Mouse (Mus musculus) activated CD4-positive, CD25-positive, alpha-beta regulatory T cell, adult 4 months (primary cell): ENCODE results near the gene Serpina1f. TPM values are rescaled to one million over a fixed set of nuclear protein-coding genes. Genes with fewer than 3 reads are reported as not detected.
"Not testable (repeated sequence)": the region's sequence is repeated elsewhere in the genome, so short reads cannot be mapped to it uniquely, and the experiment has no call there.

Experiments
- ATAC-seq: one replicate; pipeline ENCODE4 v1.8.0; 2017
- polyA plus RNA-seq, 2 experiments: library from polyadenylated mRNA; unstranded; fragments of 100-300 nt; shearing (Covaris generic); gene quantifications; one replicate each; pipeline ENCODE4 v1.2.1; 2017

Serpina1f gene
- not detected for polyA plus RNA-seq

DNA sequence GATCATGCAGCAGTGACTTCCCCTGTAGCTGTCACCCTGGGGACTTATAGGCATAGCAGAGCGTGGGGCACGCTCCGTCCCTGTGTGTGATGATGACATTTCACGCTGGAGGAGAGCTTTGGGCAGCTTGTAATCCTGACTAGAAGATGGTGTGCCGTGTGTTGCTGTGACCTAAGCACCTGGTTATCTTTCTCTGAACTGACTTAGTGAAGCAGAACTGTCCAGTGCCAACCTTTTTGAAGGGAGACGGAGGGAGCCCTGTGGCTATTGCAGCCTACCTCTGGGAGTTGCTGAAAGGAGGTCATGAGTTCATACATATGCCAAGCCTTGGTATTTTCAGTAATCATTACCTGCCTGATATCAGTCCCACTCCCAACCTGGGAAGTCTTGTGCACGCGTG, at the start of gene Serpina1f:
Serpina1f (minus strand) TSS at position 101 of the 400 bp plus-strand sequence.
- ATAC-seq, result no peak

DNA sequence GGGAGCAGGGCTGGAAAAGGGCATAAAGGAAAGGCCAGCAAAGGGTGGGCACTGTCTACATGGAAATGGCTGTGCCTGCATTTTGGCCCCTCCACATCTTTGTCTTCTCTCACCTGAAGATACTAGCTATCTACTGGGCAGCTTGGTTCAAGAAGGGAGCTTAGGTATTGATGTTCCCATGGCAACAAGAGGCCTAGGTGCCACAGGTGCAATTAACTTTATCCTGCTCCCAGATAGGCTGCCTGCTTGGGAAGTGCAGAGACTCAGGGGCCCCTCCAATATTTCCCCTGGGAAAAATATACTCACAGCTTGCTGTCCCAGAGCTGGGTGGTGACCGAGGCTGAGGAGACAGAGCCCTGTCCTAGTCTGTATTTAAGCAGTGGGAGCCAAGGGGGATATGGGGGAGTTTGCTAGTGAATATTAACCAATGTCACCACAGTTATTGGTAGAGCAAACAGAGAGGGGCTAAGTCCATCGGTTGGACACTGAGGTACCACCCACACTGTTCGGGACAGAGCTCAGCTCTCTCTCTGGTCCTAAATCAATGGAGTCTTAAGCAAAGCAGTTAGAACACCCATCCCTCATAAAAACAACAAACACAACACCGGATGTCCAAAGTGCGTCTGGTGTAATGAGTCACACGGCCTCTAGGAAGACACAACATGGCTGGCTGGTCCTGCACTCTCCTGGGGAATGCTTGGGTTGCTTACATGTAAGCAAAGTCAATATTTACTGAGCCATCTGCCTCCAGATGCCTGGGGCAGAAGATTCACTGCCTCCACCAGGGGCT, 42.7 kb upstream of the Serpina1f start:
- not testable (repeated sequence) for ATAC-seq

DNA sequence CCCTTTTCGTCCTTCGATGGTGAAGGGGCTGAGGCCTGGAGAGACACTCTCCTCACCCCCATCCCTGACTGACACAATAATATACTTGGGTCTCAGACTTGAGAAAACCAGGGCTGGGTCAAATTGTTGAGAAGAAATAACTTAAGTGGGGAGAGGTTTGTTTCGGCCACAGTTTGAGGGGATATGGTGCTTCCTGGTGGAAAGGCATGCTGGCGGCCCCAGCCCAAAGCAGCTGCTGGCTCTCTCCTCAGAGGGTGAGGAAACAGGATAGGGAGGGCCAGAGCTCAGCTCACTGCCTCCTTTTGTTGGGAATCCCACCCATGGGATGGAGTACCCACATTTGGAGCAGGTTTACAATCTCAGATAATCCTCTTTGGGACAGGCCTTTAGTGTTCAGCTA, 40.2 kb upstream of the Serpina1f start:
- not testable (repeated sequence) for ATAC-seq

DNA sequence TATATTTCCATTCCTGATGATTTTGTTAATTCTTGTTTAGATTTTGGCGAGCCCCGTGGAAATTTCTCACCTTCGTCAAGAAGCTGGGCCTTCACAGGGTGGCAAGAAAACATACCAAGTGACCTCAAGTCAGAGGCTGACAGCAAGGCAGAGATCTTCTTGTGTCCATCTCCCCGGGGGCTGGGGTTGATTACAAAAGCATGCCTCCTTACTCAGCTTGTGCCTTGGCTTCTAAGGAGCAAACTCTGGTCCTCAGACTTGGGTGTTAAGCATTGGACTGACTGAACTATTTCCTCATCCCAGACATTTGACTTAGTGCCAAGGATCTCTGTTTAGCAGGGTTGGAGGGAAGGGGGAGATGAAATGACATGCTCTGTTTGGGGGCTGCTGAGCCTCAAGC, 39.8 kb upstream of the Serpina1f start:
- ATAC-seq, result not testable (repeated sequence)

DNA sequence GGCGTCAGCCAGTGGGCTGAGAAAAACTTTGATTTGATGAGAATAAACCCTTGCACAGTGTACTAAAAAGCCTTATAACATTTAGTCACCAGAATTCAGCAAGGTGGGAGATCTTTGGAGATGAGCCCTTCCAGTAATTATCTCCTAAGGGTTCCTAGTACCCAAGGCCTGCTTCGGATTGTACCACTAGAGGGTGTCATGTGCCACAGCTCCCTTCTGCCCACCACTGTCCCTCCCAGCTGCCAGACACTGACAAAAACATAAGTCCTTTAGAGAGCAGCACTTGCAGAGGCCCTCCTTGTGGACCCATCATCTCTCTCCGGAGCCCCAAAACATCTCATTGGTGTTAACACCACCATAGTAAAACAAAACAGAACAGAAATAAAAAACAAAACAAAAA, 16.2 kb upstream of the Serpina1f start:
- no peak for ATAC-seq

DNA sequence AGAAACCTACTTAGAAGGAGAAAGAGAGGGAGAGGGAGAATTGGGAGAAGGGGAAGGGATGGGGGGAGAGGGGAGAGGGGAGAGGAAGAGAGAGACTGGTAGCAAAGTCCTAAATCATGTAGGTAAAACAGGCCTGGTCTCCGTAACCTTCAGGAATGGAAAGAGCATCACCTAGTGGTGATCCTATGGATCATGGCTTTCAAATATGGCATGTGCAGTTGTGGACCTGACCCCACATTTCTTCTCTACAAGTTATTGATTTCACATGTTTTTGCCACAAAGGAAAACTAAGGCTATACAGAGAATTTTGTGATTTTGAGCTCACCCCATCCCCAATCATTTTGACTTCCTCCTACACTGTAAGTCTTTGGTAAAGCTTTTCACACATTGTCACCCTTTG, 15.1 kb upstream of the Serpina1f start:
- no peak for ATAC-seq

DNA sequence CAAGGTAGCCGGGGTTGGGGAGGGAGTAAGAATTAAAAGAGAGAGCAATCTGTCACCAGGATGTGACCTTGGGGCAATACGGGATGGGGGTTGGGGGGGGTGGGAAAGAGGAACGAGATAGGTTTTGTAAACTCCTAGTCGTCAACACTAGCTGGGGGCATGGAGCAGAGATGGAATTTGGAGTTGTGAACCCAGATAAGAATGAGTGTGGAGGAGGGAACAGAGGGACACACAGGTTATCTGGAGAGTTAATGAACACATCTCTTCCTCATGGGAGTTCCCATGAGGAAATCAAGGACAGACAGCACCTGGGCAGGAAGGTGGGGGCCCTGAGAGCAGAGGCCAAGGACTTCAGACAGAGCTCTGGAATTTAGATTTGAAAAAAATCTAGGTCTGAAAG, 10.8 kb upstream of the Serpina1f start:
- ATAC-seq, result no peak

DNA sequence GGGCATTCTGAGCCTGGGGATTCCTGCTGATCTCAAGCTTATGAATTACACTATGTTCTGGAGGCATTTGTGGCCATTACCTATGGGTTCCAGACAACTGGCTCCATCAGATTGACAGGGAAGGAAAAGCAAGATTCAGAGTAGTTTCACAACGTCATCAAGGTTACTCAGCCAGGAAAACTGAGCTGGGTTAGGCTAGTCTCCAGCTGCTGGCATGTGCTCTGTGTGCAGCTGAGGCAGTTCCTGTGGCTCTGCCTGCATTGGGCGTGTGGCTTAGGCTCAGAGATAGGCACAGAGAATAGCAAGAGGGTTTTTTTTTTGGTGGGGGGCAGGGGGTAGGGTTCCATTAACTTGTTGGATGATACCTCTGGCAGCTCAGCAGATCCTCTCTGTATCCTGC, 10.2 kb upstream of the Serpina1f start:
- no peak for ATAC-seq

DNA sequence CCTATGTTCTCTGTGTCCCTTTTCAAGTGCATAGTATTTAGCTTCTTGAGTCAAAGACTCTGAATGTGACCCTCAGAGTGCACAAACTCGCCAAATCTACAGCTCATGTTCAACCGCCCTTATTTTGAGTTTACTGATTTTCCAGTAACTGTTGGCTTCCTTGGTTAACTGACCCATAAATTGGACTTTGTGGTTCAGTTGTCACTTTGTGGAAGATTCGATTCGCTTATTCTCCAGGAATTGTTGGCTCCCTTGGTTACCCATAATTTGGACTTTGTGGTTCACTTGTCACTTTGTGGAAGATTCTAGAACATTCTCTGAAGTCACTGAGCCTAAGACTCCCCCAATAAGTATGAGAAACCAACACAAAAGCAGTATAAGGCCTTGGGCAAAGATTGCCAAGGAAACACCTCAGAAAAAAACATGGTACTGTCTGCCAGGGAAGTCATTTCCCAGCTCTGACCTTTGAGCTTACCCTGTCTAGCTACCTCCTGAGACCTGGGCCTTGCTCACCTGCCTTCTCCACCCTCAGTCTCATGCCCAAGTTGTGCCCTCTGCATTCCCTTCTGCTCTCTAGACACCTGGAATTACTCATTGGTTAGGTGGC, 4.9 kb upstream of the Serpina1f start:
- no peak for ATAC-seq

DNA sequence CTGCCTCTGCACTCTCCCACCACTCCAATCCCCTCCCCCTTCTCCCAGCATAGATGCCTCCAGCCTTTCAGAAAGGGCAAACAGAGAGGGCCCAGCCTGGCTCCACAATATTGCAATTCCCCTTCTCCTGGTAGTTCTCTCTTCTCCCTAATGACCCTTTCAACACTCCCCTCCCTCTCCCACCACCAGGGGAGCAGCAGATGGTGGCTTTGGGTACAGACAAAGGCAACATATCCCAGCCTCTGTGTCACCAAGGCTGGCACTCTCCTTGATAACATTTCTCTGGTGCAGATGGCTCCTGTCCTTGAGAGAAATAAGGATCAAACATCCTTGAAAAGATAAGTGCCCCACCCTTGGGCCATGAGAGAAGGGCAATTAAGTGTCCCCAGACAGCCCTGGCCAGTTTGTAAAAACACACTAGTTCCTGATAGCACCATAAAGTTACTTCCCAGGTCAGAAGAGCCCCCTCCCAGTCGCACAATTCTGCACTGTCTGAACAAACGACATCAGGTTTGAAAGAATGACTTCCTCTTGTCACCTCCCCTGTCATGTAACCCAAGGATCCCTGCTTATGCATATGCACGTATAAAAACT, 7.0 kb downstream of the Serpina1f start:
- ATAC-seq, result no peak

DNA sequence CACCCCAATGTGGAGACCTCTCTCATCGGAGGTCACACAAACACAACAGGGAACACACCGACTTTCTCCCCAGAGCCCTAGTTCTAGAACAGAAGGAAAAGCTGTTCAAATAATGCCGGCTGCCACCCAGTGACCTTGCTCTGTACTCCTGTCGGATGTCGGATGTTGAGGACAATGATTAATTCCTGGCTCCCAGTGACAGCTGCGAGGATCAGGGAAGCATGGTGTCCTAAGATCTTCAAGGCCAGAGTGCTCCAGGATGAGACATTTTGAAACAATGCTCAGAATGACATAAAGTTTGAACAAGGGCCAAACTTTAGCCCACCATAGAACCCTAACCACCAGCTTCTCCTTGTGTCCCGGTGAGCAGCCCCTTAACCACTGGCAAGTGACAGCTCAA, 8.3 kb downstream of the Serpina1f start:
- ATAC-seq, result no peak

DNA sequence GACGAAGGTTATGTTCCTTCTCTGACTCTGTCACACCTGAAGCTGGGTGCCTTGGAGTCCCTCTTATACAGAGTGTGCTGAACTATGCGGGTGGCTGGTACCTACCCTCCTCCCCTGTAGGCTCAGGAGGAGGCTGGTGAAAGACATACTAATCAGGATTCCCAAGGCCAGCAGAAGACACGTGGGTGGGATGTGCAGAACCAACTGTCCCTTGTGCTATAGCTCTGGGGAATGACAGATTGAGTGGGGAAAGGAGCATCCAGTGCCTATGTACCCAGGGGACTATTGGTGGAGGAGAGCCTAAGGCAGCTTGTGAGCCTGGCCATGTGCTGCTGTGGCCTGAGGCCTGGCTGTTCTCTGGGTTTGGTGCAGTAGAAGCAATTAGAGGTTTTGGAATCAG, 9.3 kb downstream of the Serpina1f start:
- ATAC-seq, result no peak

DNA sequence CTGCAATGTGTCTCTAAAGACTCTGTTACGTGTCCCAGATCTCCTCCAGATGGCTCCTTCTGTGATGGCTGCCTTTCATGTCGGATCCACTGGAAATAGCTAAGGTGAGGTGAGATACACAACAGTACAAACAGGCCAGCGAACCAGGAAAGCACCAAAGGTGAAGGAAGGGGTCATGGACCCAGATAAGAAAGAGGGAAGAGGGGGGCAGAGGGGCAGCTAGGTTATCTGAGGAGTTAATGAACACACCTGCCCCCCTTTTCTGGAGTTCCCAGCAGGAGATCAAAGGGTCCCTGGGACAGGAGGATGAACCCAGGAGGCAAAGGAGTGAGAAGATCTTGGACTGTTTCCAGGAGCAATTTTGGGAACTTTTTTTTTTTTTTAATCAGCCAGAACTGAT, 9.9 kb downstream of the Serpina1f start:
- no peak for ATAC-seq

DNA sequence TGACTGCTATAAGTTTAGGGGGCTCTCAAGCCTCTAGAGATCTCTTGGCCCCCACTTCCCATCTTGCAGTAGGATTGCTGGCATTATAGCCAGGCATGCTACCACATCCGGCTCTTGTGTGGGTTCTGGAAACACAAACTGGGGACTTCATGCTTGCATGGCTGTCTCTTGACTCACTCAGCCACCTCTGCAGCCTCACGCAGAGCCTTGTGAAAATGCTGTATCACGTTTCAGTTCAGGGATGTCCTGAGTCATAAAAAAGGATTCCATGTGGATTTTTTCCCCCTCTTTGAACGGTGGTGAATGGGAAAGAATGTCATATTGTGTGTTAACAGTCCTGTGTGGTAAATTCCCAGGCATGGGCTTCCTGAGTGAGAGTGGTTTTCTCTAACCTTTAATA, 11.6 kb downstream of the Serpina1f start:
- no peak for ATAC-seq

DNA sequence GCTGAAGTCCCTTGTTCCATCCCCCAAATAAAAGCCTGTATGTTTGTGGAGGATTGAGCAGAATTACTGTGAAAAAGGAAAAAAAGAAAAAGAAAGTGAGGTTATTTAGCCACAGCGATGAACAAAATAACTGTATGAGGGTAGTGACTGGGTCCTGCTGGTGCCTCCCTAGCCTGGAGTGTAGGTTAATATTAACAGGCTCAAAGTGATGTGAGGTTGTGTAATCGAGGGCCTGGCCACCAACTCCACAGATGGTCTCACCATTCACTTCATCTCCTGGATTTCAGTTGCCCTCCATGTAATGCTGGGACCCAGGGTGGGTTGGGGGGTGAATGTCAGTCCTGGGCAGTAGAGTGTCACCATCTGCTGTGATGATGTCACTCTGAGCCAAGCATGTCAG, 13.6 kb downstream of the Serpina1f start:
- ATAC-seq, result no peak

DNA sequence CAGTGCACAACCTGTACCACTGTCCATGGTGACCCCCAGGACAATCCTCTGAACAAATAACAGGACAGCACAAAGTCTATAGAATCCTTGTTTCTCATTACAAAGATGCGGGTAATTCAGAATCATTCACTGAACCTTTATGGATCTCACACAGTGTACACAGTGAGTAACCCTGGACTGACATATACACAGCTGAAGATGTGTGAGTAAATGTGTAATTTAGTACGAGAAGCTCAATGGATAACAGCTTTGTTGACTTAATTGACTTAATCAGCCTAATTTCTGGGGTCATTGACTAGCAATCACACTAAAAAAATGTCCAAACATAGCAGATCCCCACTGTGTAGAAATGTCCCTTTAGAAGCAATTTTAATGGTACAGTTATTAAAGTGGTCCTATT, 14.2 kb downstream of the Serpina1f start:
- no peak for ATAC-seq

DNA sequence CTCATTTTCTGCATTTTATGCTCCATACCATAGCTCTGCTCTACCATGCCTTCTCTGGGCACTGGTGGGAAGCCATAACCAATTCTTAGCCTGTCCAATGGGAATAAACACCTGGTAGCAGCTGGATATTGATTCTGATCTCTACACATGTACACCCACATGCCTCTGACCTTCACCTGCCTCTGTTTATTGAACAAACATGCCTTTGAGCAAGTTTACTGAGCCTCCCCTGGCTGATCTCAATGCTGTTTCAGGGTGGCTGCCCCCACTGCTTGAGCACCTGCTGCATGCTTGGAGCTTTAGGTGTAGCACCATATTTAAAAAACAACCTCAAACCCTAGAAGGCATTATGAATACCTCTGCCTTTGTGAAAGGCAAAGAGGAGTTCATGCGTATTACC, 15.5 kb downstream of the Serpina1f start:
- not testable (repeated sequence) for ATAC-seq

DNA sequence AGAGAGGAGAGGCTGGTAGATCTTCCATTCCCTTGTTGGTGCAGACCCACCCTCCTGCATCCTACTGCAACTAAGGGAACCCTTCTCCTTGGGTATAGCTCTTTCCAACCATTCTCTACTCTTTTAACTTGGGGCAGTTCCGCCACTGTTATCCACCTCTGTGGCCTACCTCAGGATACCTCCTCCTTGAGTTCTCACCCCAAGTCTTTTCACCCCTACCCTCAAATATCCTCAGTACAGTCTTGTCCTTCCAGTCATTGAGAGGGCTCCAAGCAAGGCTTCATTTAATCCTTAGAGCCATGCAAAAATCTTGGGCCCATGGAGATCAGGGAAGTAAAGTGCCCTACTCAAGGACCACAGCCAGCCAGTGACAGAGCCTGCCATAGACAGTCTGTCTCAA, 19.3 kb downstream of the Serpina1f start, which contains the start of gene Serpina16:
Serpina16 (minus strand) TSS at position 101 of the 400 bp plus-strand sequence.
- no peak for ATAC-seq

DNA sequence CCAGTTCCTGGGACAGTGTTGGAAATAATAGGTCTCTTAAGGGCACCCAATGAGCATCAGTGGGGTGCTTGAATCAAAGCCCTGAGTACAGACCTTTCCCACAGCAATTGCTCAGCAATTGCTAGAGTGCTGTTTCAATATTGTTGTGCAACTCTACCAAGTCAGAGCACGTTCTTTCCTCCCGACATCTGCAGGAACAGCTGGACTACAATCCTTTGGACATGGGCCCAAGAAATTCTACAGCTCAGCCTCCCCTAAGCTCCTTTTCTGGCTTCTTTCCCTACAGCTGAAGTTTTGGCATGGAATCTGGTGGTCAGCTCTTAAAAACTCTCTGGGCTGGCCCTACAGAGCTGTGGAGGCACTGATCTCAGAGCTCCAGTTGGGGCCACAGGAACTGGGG, 22.1 kb downstream of the Serpina1f start:
- no peak for ATAC-seq

DNA sequence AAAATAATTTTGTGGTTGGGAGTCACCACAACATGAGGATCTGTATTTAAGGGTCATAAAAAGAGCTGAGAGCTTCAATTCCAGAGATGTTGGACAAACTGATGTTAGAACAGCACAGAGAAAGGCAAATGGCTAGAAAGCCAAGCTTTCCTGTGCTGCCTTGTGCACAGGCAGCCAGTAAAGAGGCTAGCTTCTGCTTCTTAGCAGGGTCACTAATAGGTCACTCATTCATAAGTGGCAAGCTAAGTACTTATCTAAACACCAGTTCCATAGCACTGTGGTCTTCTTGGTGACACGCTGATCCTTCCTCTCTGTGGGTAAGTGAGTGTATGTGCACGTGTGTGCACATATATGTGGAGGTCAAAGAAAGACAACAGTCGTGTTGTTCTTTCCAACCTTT, 23.8 kb downstream of the Serpina1f start:
- ATAC-seq, result no peak

DNA sequence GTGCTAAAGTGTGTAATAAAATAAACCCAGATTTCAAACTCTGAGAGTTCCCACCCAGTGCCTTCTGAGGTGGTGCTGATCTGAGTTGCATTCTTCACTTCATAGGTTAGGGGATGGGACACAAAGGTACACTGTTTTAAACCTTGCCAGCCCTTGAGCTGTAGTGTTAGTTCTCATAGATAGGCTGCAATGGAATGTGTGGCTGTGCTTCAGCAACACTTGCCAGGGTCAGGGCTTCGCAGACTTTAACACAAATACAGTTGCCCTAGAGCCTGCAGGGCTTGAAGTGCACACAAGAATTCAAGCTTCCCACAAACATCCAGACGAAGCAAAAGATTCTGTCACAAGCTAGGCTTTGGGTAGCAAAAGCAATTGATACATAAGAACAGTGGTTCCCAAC, 24.4 kb downstream of the Serpina1f start:
- ATAC-seq, result no peak

DNA sequence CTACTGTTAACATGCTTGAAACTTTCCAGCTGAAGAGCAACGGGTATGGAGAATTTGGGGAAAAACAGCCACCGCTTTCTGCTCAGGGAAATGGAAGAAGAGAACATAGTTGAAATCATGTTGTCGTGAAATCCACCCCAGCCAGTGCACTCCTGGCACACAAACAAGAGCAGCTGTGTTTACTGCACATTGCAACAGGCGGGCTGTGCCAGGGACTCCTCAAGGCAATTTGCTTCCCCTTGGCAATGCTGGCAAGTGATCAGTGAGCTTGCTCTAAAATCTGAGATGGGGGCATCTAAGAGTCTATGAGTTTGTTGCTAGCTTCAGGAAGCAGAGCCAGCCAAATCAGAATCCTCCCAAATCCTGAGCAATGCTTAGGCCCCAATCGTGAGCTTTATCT, 25.0 kb downstream of the Serpina1f start:
- ATAC-seq, result no peak

DNA sequence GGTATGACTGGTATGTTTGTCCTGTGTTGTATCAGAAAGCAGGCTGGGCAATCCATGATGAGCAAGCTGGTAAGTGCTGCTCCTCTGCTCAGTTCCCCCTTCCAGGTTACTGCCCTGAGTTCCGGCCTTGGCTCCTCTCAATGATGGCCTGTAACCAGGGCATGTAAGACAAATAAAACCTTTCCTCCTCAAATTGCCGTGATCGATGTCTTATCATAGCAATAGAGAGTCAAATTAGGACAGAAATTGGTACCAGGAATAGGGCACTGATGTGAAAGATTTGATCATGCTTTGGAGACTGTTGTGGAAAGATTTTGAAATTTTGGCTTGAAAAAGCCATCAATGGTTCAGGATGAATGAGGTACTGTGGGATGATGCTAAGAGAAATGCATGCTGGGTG, 30.0 kb downstream of the Serpina1f start:
- ATAC-seq, result no peak

DNA sequence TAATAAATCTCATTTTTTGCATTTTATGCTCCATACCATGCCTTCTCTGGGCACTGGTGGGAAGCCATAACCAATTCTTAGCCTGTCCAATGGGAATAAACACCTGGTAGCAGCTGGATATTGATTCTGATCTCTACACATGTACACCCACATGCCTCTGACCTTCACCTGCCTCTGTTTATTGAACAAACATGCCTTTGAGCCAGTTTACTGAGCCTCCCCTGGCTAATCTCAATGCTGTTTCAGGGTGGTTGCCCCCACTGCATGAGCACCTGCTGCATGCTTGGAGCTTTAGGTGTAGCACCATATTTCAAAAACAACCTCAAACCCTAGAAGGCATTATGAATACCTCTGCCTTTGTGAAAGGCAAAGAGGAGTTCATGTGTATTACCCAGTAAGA, 33.3 kb downstream of the Serpina1f start:
- not testable (repeated sequence) for ATAC-seq
